Mouse (Mus musculus) layer of hippocampus, adult 18-20 months (tissue): ENCODE results near the gene Nudt16l1. TPM values are rescaled to one million over a fixed set of nuclear protein-coding genes. Genes with fewer than 3 reads are reported as not detected.

Experiments
- DNase-seq, 2 experiments: peaks; one replicate each; pipeline ENCODE4 v3.0.0; 2022; ENCODE audit warnings: low spot score in 2 of 2
- total RNA-seq, 2 experiments: library from RNA; stranded (reverse); gene quantifications; 2 replicates each; pipeline ENCODE4 v1.2.3; 2021

Nudt16l1 gene
- total RNA-seq, 2 experiments from 2014 or later, result 73.0 to 78.3 TPM

DNA sequence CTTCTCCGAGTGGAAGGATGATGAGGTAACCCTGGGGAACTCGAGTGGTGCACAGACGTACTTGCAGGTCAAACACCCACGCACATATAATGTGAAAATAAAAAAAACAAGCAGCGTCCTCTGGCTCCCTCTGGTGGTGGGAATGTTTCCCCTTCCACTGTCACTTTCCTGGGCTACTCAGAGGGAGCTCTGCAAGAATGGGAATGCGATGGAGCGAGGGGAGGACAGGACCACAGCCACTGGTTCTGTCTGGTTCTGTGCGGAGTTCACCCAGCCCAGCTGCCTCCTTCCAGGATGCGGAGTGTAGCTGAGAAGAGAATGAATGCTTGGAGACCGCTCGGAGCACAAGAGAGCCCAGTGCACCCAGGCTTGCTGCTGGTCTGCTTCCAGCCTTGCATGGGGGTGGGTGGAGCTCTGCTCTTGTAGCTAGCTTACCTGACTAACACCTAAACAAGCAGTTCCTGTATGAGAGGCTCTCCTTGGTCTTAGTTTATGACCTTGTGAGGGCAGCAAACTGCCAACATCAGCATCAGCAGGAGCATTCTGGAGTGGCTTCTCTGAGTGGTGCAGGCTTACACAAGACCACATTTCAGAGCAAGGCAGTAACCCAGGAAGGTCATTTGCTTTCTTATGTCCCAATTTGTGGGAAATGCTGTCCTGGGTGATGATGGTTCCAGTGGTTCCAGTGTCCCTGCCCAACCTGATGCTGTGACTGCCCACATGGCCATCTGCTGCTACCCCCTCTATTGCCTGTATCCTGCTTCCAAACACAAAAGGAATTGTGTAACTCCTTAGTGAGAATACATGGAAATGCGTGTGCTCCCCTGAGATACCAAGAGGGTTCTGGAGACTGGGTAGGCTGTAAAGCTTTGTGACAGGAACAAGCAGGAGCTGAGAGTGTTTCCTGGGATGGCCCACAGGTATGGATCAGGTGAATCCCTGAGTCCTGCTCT lies 24.5 kb upstream of the Nudt16l1 start:
- DNase-seq, result peak; percentile 85 to 96

DNA sequence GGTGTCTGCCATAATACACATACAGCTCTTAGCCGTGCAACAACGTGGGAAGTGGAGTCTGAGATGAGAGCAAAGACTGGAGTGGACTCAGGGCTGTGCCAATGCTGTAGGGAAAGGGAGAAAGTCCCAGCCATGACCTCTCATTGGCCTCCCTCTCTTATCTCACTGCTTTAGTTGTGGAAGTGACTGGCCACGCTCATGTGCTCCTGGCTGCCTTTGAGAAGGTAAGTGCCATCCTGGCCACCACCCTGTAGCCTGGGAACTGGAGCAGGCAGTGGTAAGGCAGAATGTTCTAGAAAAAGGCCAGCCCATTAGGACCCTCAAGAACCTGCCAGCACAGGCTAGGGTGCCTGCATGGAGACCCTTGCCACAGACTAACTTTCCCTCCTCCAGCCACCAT lies 22.6 kb upstream of the Nudt16l1 start:
- DNase-seq, result no peak

DNA sequence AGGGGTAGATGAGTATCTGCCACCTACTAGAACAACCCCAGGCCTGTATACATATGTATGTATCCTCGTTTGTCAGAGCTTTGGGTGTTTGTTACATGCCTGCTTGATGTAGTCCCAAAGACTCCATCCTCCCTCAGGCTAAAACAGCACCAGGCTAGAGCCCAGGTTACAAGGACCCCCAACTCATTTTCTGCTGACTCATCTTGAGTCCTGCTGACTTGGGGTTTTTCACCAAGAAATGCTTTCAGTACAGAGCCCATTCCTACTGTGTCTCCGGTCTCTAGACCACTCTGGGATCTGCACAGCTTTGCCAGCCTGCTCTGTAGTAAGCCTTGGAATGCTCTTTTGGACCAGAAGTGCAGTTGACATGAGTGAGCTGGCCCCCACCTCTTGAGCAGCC lies 22.0 kb upstream of the Nudt16l1 start:
- DNase-seq, result no peak

DNA sequence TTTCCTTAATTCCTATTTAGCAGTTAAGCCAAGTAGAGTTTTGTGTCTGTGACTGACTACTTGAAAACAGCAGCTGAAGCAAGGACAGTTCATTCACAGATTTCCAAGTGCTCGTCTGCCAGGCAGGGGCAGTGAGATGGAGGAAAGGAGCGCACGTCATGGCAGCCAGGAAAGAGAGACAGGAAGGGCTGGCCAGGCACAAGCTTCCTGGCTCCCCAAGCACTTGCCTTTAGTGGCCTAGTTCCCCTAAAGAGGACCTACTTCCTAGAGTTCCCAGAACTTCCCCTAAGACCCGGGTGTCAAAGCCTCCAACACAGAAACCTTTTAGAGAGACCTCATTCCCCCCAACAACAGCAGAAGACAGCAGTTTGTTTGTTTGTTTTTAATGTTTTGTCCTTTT lies 18.0 kb upstream of the Nudt16l1 start:
- no peak for DNase-seq

DNA sequence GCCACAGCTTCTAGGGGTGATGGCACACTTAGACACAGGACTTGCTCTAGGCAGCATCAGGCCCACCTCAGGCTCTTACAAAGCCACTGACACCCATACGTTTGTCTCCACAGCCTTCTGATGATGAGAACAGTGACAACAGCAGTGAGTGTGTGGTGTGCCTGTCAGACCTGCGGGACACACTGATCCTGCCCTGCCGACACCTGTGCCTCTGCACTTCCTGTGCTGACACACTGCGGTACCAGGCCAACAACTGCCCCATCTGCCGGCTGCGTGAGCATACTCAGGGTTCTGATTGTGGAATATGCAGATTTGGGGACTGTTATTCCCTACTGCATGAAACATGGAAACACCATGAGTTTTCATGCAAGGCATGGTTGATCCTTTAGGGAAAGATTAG lies 16.1 kb upstream of the Nudt16l1 start:
- DNase-seq, result no peak

DNA sequence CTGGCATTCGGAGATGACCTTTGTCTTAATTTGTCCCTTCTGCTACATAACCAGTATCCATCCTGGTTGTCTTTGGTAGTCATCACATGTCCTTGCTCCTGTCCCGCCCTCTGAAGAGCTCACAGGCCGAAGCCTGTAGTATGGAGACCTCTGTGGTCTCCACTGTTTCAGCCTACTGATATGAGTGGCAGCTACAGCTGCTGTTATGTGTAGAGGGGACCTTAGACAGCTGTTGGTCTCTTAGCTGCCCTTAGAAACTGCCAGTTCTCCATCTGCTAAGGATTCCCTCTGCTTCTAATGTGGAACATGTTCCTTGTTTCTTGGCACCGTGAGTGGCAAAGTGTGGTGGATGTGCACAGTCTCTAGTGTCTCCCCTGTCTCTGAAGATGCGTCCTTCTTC lies 14.6 kb upstream of the Nudt16l1 start:
- no peak for DNase-seq

DNA sequence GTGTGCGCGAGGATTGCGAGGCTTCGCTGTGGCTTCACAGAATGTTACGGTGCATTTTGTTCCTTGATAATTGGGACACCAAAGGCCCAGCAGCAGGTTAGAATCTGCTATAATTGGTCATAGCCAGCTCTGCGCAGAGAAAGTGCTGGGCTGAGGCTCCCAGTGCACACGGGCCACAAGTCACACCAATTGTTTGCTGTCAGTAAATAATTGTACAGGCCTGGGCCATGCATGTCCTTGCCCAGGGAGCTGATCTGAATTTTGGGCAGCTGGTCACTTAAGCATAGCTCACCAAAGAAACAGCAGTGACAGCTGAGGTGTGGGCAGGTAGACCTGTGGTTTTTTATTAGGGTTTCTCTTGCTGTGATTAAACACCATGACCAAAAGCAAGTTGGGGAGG lies 10.6 kb upstream of the Nudt16l1 start:
- DNase-seq, result no peak

DNA sequence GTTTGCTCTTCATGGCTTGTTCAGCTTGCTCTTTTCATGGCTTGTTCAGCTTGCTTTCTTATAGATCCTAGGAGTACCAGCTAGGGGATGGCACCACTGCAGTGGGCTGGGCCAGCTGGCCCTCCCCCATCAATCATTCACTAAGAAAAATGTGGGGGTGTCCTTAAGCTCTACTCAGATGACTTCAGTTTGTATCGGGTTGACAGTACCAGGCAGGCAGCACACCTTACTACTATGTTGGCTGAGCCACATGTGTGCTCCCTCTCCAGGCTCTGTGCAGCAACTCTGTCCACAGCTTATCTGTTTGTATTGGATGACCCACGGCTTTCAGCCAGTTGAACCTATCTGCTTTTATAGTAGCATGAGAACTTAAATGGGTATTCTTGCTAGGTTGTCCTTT lies 10.1 kb upstream of the Nudt16l1 start:
- no peak for DNase-seq

DNA sequence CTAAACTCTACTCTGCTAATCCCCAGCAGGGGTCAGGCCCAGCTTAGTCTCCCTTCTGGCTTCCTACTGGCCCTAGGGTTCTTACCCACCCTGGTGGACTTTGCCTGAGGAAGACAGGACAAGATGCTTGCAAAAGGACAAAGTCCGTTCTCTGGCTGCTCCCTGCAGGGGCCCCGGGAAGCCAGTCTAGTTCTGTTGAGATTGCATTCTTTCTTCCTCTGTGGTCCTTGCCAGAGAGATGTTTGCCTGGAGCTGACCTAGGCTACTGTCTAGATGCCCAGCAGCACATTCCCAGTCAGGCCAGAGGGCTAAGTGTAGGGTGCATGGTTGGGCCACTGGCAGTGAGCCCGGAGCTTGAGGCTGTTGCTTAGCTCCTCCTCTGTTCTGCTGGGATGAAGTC lies 6.1 kb upstream of the Nudt16l1 start:
- no peak for DNase-seq

DNA sequence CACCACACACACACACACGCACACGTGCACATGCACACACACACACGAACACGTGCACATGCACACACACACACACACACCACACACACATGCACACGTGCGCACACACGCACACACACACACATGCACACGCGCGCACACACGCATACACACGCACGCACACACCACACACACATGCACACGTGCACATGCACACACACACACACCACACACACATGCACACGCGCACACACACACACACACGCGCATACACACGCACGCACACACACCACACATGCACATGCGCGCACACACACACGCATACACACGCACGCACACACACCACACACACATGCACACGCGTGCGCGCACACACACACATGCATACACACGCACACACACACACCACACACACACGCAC lies 3.1 kb upstream of the Nudt16l1 start:
- no peak for DNase-seq

DNA sequence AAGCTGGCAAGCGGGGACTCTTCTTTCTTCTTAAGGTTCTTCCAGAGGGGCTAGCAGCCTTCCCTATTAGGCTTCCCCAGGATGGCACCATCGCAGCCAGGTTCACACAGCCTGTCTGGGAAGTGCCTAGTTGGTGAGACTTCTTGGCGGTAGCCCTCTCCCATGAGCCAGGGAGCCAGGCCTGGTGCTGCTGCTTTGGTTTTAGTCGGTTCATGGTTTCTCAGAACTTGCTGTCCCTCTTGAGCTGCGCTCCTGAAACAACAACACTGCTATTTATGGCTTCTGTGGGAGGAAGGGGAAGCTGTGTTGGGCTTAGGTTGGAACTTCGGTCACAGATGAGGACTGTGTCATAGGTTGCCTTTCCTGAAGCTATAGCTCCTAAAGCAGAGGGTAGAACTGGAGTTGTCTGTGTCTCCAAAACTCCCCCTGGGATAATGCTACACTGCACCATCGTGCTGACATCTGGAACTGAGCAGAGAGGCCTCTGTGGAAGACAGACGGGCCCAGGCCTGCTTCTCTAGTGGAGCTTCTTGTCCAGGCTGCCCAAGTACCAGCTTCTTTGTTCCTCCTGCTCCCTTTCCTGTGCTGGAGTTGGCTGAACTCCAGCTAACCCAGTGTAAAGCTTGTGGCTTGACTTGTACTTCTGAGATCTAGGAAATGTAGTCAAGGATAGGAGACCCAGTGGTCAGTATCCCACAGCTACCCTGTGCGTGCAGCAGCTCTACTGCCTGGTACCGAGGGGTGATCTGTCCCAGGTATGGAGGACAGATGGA lies 2.4 kb upstream of the Nudt16l1 start:
- DNase-seq, result no peak

DNA sequence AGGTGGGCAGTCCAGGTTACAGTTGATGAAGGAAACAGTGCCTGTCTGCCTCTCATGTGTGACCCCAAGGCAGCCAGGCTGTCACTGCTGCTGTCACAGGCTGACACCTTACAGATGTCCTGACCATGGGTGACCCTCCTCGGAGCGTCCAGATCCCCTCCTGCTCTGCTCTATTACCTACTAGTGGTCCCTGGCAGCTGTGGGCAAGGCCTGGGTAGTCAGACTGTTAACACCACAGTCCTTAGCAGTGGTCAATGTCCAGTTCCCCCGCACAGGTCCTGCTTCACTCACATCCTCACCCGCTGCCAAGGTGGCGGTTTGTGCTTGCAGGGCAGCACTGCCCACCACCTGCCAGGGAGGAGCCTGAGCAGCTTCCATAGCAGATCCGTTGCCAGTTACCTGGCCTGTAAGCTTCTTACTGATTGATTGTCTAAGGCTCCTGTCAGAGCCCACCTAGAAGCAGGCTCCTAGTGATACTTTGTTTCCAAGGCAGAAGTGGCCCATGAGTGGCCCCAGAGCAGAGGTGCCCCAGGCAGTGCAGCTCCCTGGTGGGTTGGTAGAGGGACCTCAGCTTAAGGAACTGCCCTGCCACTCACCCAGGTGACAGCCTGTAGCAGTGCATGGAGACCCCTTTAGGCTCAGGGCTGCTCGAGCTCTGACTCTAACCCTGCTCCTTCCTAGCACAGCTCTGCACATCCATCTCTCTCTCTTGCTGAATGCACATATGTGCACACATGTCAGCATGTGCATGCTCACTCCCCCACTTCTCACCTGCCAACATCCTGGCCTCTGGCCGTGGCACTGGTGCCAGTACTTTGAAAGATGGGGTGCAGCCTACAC lies 990 bp upstream of the Nudt16l1 start:
- DNase-seq, result no peak

DNA sequence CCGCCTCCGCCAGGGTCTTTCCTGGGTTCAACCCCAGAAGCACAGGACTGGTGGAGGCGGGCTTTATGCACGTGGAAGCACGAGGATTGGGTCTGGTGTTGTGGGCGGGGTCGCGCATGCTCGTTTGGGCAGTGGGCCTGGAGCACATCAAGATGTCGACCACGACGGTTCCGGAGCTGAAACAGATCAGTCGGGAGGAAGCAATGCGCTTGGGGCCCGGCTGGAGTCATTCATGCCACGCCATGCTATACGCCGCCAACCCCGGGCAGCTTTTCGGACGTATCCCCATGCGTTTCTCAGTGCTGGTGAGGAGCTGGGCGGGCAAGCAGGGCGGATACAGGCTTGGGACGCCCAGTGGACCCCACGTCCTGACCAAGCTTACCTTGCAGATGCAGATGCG lies 428 bp downstream of the Nudt16l1 start:
- peak; percentile 94 to 97 for DNase-seq

DNA sequence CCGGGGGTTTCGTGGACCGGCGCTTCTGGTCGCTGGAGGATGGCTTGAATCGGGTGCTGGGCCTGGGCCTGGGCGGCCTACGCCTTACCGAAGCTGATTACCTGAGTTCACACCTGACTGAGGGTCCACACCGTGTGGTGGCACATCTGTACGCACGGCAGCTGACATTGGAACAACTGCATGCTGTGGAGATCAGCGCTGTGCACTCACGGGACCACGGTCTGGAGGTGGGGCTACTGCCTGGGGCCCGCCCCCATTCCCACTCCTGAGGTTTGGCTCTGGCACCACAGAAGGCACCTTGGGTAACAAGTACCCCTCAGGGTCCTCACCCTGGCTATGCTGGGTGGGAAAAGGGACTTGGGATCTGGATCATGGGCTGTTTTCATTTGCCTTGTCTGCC lies 851 bp downstream of the Nudt16l1 start:
- no peak for DNase-seq

DNA sequence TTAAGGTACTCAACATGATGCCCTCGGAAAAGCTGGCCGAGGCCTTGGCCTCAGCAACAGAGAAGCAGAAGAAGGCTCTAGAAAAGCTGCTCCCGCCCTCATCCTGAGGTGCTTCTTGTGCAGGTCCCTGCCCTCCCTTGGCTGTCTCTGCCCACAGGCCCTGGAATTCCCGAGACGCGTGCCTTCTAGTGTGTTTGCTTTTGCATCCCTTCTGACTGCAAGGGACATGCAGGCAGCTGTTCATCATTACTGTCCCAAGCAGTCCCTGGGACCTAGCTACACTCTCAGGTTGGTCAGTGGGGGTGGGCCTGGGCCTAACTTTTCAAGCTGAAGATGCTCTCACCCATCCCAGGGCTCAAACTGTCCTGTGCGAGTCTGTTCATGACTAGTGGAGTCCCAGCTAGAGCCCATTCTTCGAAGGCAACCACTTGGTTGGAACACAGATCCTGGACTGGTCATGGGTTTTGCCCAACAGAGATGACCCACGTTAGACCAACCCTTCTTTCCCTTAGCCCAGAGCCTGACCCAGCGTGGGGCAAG lies 1.8 kb downstream of the Nudt16l1 start:
- DNase-seq, result no peak

DNA sequence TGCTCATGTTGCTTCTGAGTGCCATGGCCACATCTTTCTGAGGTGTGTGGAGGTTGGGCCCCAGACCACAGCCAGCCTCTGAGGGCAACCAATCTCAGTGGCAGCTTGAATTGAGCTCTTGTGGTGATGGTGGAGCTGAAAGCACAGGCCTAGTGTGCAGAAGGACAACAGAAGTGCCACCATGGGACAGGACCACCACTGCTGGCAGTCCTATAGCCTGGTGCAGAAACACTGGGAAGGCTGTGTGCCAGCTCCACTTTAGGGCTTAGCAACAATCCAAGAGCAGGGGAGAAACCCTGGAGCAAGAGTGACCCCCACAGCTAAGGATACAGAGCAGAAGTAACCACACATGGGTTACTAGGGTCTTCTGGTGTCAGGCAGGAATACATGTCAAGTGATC lies 2.5 kb downstream of the Nudt16l1 start:
- DNase-seq, result no peak

DNA sequence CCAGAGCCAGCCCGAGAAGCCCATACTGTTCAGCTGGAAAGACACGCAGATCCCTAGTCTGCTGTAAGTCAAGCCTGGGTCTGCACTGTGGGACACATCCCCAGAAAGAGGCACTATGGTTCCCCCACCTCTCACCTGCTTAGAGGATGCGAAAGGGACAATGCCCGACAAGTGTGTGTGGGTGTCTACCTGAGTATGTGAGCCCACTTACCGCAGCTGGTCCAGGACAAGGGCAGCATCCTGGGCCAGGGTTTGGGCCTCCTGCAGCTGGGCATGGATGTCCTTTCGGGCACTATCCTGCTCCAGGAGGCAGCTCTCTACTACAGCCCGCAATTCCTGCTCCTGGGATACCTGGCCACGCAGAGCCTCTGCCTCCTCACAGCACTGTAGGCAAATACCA lies 4.3 kb downstream of the Nudt16l1 start:
- no peak for DNase-seq

DNA sequence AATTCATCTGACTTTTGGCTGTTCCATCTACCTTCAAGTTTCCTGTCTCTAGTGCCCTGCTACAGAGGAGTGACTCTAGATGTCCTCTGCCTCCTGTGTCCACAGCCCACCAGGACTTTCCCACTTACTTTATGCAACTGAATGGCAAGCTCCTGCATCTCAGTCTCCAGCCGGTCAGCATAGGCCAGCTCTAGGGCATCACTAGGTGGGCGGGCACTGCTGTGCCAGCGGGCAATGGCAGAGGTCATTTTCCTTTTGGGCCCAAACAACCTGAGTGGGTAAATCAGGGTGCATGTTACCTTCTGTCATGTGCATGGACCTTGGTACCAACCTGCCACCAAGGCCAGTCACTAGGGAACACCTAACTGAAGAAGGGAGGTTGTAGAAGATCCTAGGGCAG lies 4.9 kb downstream of the Nudt16l1 start:
- DNase-seq, result no peak

DNA sequence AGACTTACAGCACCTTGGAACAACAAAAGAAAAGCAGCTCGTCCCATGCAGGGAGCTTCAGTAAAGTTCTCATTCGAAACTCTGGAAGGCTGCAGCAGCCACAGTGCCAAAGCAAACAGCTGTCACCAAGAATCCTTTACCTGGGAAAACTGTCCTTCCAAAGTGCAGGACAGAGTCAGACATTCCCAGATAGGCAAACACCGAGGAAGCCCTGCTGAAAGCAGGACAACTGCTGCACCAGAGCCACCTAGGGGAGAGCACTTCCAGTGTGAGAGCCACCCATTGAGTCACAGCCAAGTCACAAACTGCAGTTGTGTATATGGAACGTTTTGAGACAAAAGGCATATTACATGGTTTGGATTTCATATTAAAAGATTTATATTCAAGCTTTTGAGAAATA lies 6.9 kb downstream of the Nudt16l1 start:
- peak in 1 of 2 experiments; percentile 7 for DNase-seq

DNA sequence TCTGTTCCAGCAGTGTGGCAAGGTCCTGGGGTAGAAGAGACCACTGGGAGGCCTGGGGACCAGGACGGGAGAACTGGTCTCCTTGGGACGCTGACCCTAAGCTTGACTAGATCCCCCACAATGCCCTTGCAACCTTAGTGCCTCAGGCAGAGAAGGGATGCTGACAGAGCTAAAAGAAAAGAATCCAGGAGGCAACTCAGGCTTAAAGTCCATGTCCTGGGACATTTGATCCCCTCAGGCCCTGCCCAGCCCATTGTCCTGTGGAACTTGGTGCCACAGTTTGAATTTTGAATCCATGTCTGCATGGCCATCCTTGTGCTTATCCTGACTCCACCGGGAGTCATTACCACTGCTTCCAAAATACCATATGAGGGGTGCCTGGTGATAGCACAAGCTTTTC lies 7.6 kb downstream of the Nudt16l1 start:
- DNase-seq, result no peak

DNA sequence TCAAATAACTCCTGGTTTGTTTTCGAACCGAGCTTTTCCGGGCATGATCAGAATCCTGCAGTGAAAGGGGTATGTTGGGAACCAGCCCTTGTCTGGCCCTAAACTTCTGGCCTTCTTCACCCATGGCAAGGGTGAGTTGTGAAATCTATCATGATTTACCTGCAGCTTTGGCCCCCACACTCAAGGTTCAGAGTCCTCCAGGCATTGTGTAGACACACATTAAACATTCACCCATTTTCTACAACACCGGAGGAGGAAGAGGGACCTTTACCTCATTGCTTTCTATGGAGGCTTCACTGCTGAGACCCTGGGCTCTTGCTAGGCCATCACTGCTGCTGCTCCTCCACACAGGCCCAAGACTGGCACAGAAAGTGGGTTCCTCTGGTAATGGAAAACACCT lies 8.8 kb downstream of the Nudt16l1 start:
- DNase-seq, result no peak
